Mouse (Mus musculus) left cerebral cortex, adult 18-20 months (tissue): Measurements from ENCODE around the gene Cgnl1. TPM values are rescaled to one million over a fixed set of nuclear protein-coding genes. Genes with fewer than 3 reads are reported as not detected.

Experiments used
- DNase-seq, 2 experiments: peaks; one replicate each; pipeline ENCODE4 v3.0.0; 2021 to 2022; ENCODE audit warnings: low spot score in 2 of 2, mixed read lengths in 1 of 2
- long read RNA-seq, 2 experiments: library from polyadenylated mRNA; stranded (forward); transcript quantifications; one replicate each; pipeline ENCODE4 v2.0.0; 2021
- total RNA-seq, 2 experiments: library from RNA; stranded (reverse); gene quantifications; 2 replicates each; pipeline ENCODE4 v1.2.3; 2021

Gene Cgnl1
- total RNA-seq, result 1 to 10 TPM; 7.4 to 9.6 TPM
- long read RNA-seq, experiment 1, full-length matches to known transcripts, result 1 of 4 reads
- long read RNA-seq, experiment 1, partial matches to known transcripts, result 1 of 4 reads
- long read RNA-seq, experiment 1, other reads (novel, unspliced or antisense), result 2 of 4 reads
- long read RNA-seq, experiment 2, partial matches to known transcripts, result 0 of 1 reads
- long read RNA-seq, experiment 2, other reads (novel, unspliced or antisense), result 1 of 1 reads

- peak in 1 of 2 experiments; percentile 9 for DNase-seq
These were observed at the start of gene Cgnl1 for GRCm38 (mm10) chr9:71770991-71771767. Cgnl1 (minus strand) TSS chr9:71771602.

GRCm38 (mm10) chr9:71818453-71818852 lies 47.1 kb upstream of the Cgnl1 start:
- DNase-seq, result peak; percentile 20 to 42

GRCm38 (mm10) chr9:71816121-71816520 lies 44.7 kb upstream of the Cgnl1 start:
- DNase-seq, result no peak

- DNase-seq, result no peak
These were observed 42.2 kb upstream of the Cgnl1 start for GRCm38 (mm10) chr9:71813565-71813964.

GRCm38 (mm10) chr9:71812914-71813313 lies 41.5 kb upstream of the Cgnl1 start:
- DNase-seq, result no peak

- no peak for DNase-seq
These were observed 41.0 kb upstream of the Cgnl1 start for GRCm38 (mm10) chr9:71812402-71812801.

- no peak for DNase-seq
These were observed 40.0 kb upstream of the Cgnl1 start for GRCm38 (mm10) chr9:71811404-71811803.

GRCm38 (mm10) chr9:71810723-71811122 lies 39.3 kb upstream of the Cgnl1 start:
- no peak for DNase-seq

- no peak for DNase-seq
These were observed 37.3 kb upstream of the Cgnl1 start for GRCm38 (mm10) chr9:71808640-71809254.

GRCm38 (mm10) chr9:71807801-71808200 lies 36.4 kb upstream of the Cgnl1 start:
- no peak for DNase-seq

GRCm38 (mm10) chr9:71806422-71806805 lies 35.0 kb upstream of the Cgnl1 start:
- peak; percentile 79 to 80 for DNase-seq

GRCm38 (mm10) chr9:71805646-71806421 lies 34.4 kb upstream of the Cgnl1 start:
- DNase-seq, result no peak

- no peak for DNase-seq
These were observed 32.7 kb upstream of the Cgnl1 start for GRCm38 (mm10) chr9:71804116-71804515.

GRCm38 (mm10) chr9:71803281-71803680 lies 31.9 kb upstream of the Cgnl1 start:
- no peak for DNase-seq

GRCm38 (mm10) chr9:71799598-71799997 lies 28.2 kb upstream of the Cgnl1 start:
- DNase-seq, result no peak

GRCm38 (mm10) chr9:71798176-71798575 lies 26.8 kb upstream of the Cgnl1 start:
- DNase-seq, result no peak

- no peak for DNase-seq
These were observed 6.0 kb upstream of the Cgnl1 start for GRCm38 (mm10) chr9:71777404-71777803.

- DNase-seq, result no peak
These were observed 4.9 kb upstream of the Cgnl1 start for GRCm38 (mm10) chr9:71776337-71776736.

GRCm38 (mm10) chr9:71773563-71773962 lies 2.2 kb upstream of the Cgnl1 start:
- no peak for DNase-seq

- DNase-seq, result peak in 1 of 2 experiments; percentile 25
These were observed 936 bp upstream of the Cgnl1 start for GRCm38 (mm10) chr9:71772338-71772737.

- no peak for DNase-seq
These were observed 918 bp downstream of the Cgnl1 start for GRCm38 (mm10) chr9:71770484-71770883.
